Mouse (Mus musculus) olfactory bulb, adult 2 months (tissue): ENCODE measurements around the gene Smad5.

Experiments
- CTCF ChIP-seq: fragments of 200-500 bp; IDR thresholded peaks from 2 replicates; pipeline ENCODE4 v1.5.1; 2012; ENCODE audit warnings: low read depth, mild to moderate bottlenecking, low read length, moderate library complexity; ENCODE audit not compliant: insufficient read depth
- POLR2A ChIP-seq: fragments of 200-500 bp; IDR thresholded peaks from 2 replicates; pipeline ENCODE4 v1.6.1; 2012; ENCODE audit warnings: mild to moderate bottlenecking, low read depth, low read length, moderate library complexity; ENCODE audit not compliant: insufficient read depth

DNA sequence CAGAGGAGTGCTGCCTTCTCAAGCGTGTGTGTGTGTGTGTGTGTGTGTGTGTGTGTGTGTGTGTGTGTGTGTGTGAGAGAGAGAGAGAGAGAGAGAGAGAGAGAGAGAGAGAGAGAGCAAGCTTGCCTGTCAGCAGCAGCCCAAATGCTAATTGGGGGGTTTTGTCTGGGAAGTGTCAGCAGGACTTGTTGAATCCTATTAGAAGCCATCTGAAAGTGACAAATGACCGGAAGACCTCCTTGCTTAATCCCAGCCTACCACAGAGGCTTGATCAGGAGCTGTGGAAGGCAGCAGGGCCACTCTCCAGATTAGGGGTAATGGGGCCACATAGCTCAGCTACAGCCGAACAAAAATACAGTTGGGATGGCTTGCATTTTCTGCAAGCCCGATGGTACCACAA, 66.6 kb downstream of the Smad5 start:
- no peak for TF ChIP-seq CTCF
- no peak for TF ChIP-seq POLR2A
